Mouse (Mus musculus): ENCODE results near the gene Zfhx3.

Zfhx3 gene

DNA sequence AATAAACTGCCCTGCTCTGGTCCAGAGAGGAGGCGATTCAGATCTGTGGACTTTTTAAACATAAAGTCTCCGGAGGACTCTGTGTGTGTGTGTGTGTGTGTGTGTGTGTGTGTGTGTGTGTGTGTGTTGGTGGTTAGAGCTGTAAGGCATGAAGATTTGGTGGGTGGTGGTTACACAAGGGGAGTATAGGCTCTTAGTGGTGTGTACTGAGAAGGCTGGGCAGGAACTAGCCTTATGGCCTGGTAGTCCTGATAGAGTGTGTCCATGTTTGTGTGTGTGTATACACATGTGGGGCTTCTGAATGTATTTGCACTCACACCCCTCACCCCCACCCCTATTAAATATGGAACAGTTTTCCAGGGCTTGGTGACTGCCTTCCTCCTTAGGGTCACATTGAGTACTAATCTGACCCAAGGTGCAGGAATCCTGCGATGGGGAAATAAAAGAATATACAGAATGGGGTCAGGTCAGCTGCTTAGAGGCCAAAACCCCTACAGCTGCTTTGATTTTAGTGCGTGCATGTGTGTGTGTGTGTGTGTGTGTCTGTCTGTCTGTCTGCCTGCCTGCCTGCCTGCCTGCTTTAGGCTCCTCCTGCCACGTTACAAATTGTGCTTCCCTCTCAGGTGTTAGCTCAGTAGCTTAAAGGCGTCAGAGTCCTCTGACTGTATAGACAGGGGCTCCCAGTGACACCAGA lies 764.6 kb downstream of the Zfhx3 start:
- CTCF ChIA-PET: interaction anchor here in 1 of 4 experiments (0.6 kb wide), 1 partner anchor 26 kb away, joined by 3 read pairs; no protein-coding TSS in a partner anchor
- POLR2A ChIA-PET: interaction anchor here in 1 of 4 experiments (0.7 to 1.7 kb wide), 3 partner anchors 12 to 668 kb away, joined by 3 to 5 read pairs (median 4); no protein-coding TSS in a partner anchor

- POLR2A ChIA-PET: interaction anchor here in 3 of 4 experiments (0.7 to 1.7 kb wide), 8 partner anchors 9 to 669 kb away, joined by 3 to 7 read pairs (median 4); no protein-coding TSS in a partner anchor
- CTCF ChIA-PET: interaction anchor here in 3 of 4 experiments (0.6 to 1.1 kb wide), 4 partner anchors 16 to 460 kb away, joined by 3 to 7 read pairs (median 5); no protein-coding TSS in a partner anchor
Measured at GRCm38 (mm10) chr8:108707576-108708281, 765.3 kb downstream of the Zfhx3 start.

DNA sequence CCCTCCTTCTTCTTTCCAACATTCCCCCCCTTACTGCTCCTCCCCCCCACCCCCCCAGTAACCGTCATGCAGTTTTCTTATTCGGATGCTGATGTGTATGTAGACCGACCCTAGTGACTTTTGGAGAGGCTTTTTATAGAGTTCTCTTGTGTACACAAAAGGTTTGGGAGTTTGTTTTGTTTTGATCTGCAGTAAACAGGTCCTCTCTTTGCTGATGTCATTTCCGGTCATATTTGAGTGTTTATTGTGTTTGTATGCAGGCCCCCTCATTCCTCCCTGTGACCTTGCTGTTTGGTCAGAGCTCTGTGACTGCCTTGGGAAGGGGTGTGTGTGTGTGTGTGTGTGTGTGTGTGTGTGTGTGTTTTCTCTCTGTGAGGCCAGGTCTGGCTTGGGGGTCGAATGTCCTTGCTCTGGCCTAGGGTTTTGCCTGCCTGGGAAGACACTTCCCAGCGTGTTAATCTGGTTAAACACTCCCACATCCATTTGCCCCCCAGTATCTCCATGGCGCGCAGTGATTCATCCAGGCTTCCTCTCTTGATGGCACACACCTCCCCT lies 766.5 kb downstream of the Zfhx3 start:
- POLR2A ChIA-PET: interaction anchor here in 3 of 4 experiments (0.6 to 1.7 kb wide), 9 partner anchors 9 to 86 kb away, joined by 3 to 7 read pairs (median 4); no protein-coding TSS in a partner anchor
- CTCF ChIA-PET: interaction anchor here in 3 of 4 experiments (0.6 to 1.1 kb wide), 3 partner anchors 14 to 50 kb away, joined by 3 to 7 read pairs (median 5); no protein-coding TSS in a partner anchor

- ChIA-PET POLR2A (interaction anchor here in 3 of 4 experiments (0.6 to 1.5 kb wide), 4 partner anchors 10 to 1115 kb away, joined by 3 to 6 read pairs (median 3); no protein-coding TSS in a partner anchor), CTCF (no interaction called here)
Measured at GRCm38 (mm10) chr8:108709441-108709840, 767.0 kb downstream of the Zfhx3 start.

- ChIA-PET POLR2A (interaction anchor here in 3 of 4 experiments (0.6 to 1.2 kb wide), 3 partner anchors 12 to 1115 kb away, joined by 3 to 6 read pairs (median 3); no protein-coding TSS in a partner anchor), CTCF (interaction anchor here in 1 of 4 experiments (0.6 kb wide), 1 partner anchor 1317 kb away, joined by 4 read pairs; no protein-coding TSS in a partner anchor)
Measured at GRCm38 (mm10) chr8:108709928-108710606, 767.6 kb downstream of the Zfhx3 start.

DNA sequence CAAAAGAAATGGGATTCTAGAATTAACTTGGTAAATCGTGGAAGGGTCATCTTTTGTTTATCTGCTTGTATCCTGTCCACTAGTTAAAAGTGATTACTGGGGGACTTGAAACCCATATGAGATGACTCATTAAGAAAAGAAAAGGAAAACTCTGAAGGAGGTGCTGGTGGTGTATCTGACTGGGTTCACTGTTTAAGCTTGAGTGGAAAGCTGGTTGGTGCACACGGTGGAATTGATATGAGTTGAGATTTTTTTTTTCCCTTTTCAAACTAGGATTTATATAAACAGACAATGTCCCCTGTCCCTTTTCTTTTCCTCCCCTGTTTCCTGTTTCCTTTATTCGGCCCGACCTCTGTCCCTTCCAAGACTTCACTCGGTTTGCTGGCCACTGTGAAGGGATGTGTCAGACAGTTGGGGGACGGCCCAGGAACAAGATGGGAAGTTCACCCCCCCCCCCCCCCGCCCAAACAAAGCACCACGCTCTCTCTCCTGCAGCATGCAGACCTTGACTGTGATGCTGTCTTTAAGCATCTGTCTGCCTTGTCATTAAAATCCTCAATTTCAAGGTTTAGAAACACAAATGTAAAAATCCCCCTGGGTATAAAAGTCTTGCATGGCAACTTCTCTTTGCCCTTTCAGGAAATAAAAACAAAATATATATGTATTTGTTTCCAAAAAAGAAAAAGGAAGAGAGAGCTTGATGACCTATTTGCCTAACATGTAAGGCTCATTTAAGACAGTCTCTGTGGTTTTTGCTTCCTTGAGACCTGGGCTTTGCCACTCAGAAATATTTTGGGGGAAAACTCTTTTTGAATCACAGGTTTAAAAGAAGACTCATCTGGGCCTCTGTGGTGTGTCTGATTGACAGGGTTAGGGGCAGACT lies 768.4 kb downstream of the Zfhx3 start:
- ChIA-PET CTCF (interaction anchor here in 2 of 4 experiments (0.6 kb wide), 2 partner anchors 9 to 1316 kb away, joined by 4 read pairs; no protein-coding TSS in a partner anchor), POLR2A (interaction anchor here in 2 of 4 experiments (0.7 to 1.3 kb wide), 5 partner anchors 9 to 15 kb away, joined by 3 to 7 read pairs (median 4); no protein-coding TSS in a partner anchor)

GRCm38 (mm10) chr8:108711490-108711793 lies 769.0 kb downstream of the Zfhx3 start:
- CTCF ChIA-PET: no interaction called here
- POLR2A ChIA-PET: interaction anchor here in 2 of 4 experiments (0.6 to 1.3 kb wide), 7 partner anchors 10 to 53 kb away, joined by 3 to 7 read pairs (median 4); no protein-coding TSS in a partner anchor

DNA sequence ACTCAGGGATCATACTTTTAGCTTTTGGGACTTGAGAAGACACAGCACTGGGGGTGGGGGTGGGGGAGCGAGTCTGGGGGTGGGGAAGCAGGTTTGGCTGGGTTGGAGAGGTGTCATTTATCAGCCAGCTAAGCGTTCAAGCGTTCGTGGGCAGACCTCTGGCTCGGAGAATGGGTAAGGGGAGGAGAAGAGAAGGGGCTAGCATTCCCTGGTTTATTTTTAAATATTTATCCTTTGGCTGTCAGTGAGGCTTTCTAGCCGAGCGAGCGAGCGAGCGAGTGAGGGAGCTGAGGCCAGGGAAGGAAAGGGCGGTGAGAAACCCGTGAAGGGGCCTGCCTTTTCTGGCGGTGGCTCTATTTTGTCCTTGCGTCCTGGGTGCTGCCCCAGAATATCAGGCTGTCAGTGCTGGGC lies 769.6 kb downstream of the Zfhx3 start:
- CTCF ChIA-PET: no interaction called here
- POLR2A ChIA-PET: interaction anchor here in 2 of 4 experiments (0.6 to 2.3 kb wide), 5 partner anchors 9 to 52 kb away, joined by 3 to 11 read pairs (median 4); no protein-coding TSS in a partner anchor

GRCm38 (mm10) chr8:108712607-108713006 lies 770.2 kb downstream of the Zfhx3 start:
- ChIA-PET CTCF (no interaction called here), POLR2A (interaction anchor here in 3 of 4 experiments (0.6 to 2.3 kb wide), 5 partner anchors 9 to 71 kb away, joined by 3 to 11 read pairs (median 4); no protein-coding TSS in a partner anchor)

DNA sequence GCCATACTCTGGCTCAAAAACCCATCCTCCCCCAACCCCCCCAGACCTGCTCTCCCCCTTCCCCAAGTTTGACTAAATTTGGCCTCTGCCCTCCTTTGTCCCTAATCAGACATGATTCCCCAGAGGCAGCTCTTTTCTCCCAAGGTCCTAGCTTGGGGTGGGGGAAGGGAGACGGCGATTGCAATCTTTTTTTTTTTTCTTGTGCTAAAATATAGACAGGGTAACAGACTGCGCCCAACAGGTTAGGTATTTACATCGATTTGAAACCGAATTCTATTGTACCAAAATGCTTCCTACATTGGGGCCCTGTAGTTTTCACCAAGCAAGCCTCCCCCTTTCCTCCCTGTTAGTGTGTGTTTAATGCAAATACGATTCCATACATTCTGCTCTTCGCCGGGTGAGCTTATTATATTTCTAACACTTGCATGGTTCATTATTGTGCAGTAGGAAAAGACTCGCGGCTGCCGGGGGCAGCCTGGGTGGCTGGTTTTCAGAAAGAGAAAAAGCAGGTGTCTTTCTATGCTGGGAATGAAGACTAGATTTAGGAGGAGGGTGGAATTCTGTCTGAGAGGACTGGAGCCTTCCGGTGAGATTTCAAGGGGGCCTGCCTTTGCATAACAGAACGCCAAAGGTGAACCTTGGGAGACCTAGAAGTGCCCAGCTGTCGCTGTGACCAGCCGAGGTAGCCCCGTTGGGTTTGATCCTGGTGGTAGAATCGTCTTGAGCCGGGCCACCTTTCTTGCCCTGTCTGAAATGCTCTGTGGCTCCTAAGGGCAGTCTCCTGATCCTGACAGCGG lies 771.1 kb downstream of the Zfhx3 start:
- ChIA-PET POLR2A (interaction anchor here in 3 of 4 experiments (0.5 to 2.3 kb wide), 11 partner anchors 9 to 170 kb away, joined by 3 to 11 read pairs (median 4); no protein-coding TSS in a partner anchor), CTCF (no interaction called here)

DNA sequence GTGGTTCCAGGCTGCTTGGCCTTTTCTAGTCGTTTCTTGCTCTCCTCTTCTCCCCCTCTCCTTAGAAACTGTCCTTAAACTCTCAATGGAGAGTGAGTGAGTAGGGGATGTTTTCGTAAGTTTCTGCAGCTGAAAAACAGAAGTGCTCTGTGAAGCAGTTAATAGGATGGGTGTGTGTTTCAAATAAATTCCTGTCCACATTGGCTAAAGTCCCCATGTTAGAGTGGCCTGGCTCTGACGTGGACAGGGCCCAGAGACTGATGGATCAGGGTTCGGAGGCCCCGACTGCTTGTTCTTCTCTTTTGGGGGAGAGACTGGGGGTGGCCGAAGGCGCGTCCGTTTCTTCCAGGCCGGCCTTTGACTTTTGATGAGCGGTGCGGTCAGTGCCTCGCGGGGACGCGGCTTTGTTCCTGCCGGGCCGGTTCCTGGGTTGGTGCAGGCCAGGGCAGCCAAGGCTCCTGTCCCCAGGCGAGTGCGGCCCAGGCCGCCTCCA lies 771.7 kb downstream of the Zfhx3 start:
- ChIA-PET POLR2A (interaction anchor here (0.7 to 2.3 kb wide), 13 partner anchors 9 to 106 kb away, joined by 3 to 11 read pairs (median 4); no protein-coding TSS in a partner anchor), CTCF (interaction anchor here in 1 of 4 experiments (1.0 kb wide), 1 partner anchor 173 kb away, joined by 5 read pairs; no protein-coding TSS in a partner anchor)

- ChIA-PET CTCF (interaction anchor here in 1 of 4 experiments (1.0 kb wide), 1 partner anchor 172 kb away, joined by 5 read pairs; no protein-coding TSS in a partner anchor), POLR2A (interaction anchor here (0.6 to 1.9 kb wide), 10 partner anchors 8 to 106 kb away, joined by 3 to 7 read pairs (median 4); no protein-coding TSS in a partner anchor)
Measured at GRCm38 (mm10) chr8:108714636-108715415, 772.4 kb downstream of the Zfhx3 start.

DNA sequence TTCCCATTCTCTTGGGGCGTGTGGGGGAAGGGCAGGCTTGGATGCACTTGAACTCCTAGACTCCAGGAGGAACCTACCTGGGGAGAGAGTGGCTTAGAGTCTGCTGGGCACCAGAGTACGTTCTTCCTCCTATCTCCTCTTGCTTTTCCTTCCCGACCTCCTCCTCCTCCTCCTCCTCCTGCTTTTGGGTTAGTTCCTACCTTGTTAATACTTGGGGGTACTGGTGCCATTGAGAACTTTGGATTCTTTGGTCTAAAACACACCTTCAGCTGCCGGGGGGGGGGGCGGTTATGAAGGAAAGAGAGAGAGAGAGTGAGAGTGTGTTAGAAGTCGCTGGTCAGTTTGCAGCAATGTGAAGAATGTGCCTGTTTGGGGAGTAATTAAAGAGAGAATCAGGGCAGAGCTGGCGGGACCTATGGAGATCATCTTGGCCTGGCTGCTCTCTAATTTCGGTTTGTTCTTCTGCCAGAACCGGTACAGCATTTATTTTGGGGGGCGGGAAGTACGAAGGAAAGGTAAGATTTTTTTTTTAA lies 773.0 kb downstream of the Zfhx3 start:
- CTCF ChIA-PET: interaction anchor here in 1 of 4 experiments (1.0 kb wide), 1 partner anchor 171 kb away, joined by 5 read pairs; no protein-coding TSS in a partner anchor
- POLR2A ChIA-PET: interaction anchor here (0.6 to 1.9 kb wide), 11 partner anchors 11 to 467 kb away, joined by 3 to 7 read pairs (median 3); no protein-coding TSS in a partner anchor

GRCm38 (mm10) chr8:108716291-108716811 lies 773.9 kb downstream of the Zfhx3 start:
- ChIA-PET POLR2A (interaction anchor here in 3 of 4 experiments (0.6 to 0.7 kb wide), 3 partner anchors 46 to 466 kb away, joined by 3 to 4 read pairs (median 3); no protein-coding TSS in a partner anchor), CTCF (interaction anchor here in 1 of 4 experiments (0.6 kb wide), 1 partner anchor 147 kb away, joined by 3 read pairs; no protein-coding TSS in a partner anchor)
